Mouse (Mus musculus) kidney, embryonic 15.5 days (tissue): Measurements from ENCODE around the gene Kcna10. TPM values are rescaled to one million over a fixed set of nuclear protein-coding genes. Genes with fewer than 3 reads are reported as not detected.

ENCODE experiments used
- ATAC-seq: fragments of 200-750 bp; cut with Nextera tagmentation; replicated peaks from 2 replicates; pipeline ENCODE4 v1.8.0; 2017; ENCODE audit warnings: moderate TSS enrichment; ENCODE audit not compliant: low FRiP score
- H3K27ac ChIP-seq: fragments of 300-500 bp; sonication (generic); 2 replicates; pipeline ENCODE4 v1.5.1; 2015; ENCODE audit warnings: mild to moderate bottlenecking, inconsistent platforms
- H3K27me3 ChIP-seq: fragments of 300-500 bp; sonication (generic); 2 replicates; pipeline ENCODE4 v1.6.1; 2015; ENCODE audit warnings: inconsistent platforms
- H3K36me3 ChIP-seq: fragments of 300-500 bp; sonication (generic); 2 replicates; pipeline ENCODE4 v1.6.1; 2015; ENCODE audit warnings: inconsistent platforms
- H3K4me1 ChIP-seq: fragments of 300-500 bp; sonication (generic); 2 replicates; pipeline ENCODE4 v1.6.1; 2015; ENCODE audit warnings: inconsistent platforms
- H3K4me2 ChIP-seq: fragments of 300-500 bp; sonication (generic); 2 replicates; pipeline ENCODE4 v1.6.1; 2015; ENCODE audit warnings: moderate library complexity, mild to moderate bottlenecking, inconsistent platforms
- H3K4me3 ChIP-seq: fragments of 300-500 bp; sonication (generic); replicated peaks from 2 replicates; pipeline ENCODE4 v1.5.1; 2015; ENCODE audit warnings: mild to moderate bottlenecking, inconsistent platforms
- H3K9ac ChIP-seq: fragments of 300-500 bp; sonication (generic); 2 replicates; pipeline ENCODE4 v1.6.1; 2015; ENCODE audit warnings: mild to moderate bottlenecking, inconsistent platforms
- H3K9me3 ChIP-seq: fragments of 300-500 bp; sonication (generic); replicated peaks from 2 replicates; pipeline ENCODE4 v1.6.1; 2016; ENCODE audit warnings: inconsistent platforms
- WGBS: fragments of 180-500 bp; shearing (Covaris S2); methylation state at CpG from one replicate; pipeline ENCODE4 v1.1.7; 2015; ENCODE audit warnings: mixed read lengths; 5-methylcytosine and 5-hydroxymethylcytosine counted together
- polyA plus RNA-seq: library from polyadenylated mRNA; unstranded; fragments of >200 nt; fragmentation: Nextera tagmentation; extraction: Ambion mirVana; gene quantifications from 2 replicates; pipeline ENCODE4 v1.2.1, GENCODE M21; 2015

The Kcna10 gene
- polyA plus RNA-seq, 1 experiment from 2014 or later = not detected

DNA sequence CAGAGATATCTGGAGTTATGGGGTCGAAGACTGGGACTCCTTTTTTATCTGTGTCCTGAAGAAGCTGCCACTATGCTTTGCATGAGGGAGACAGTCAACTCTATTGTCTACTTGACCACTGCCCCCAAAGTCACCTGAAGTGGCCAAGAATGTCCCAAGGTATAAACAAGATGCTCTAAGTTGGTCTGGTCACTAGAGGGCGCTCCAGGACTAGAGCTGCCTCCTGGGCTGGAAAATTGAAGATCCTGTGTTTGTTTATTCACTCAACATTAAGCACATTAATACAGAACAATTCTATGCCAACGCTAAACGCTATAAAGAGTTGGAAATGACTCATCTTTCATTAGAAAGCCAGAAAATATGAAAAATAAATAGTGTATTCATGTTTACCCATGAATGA is 23.1 kb downstream of the Kcna10 start:
- Histone ChIP-seq H3K9me3 (no peaks in the 10 kb centered on the region), H3K27me3 (peaks cover 5% of the 10 kb centered on the region; the same call in 1 of the 2 replicates), H3K9ac (no peak overlapping the region), H3K4me2 (no peak overlapping the region), H3K27ac (no peak overlapping the region), H3K36me3 (no peaks in the 10 kb centered on the region), H3K4me1 (peaks cover 11% of the 10 kb centered on the region; the same call in 1 of the 2 replicates), H3K4me3 (no peak overlapping the region)
- 12% methylated on average over 4 of the region's 4 CpGs for WGBS
- no peak for ATAC-seq

GRCm38 (mm10) chr3:107206490-107207150 is 23.8 kb downstream of the Kcna10 start:
- Histone ChIP-seq H3K36me3 (no peaks in the 10 kb centered on the region), H3K9me3 (no peaks in the 10 kb centered on the region), H3K4me2 (no peak overlapping the region), H3K27me3 (peaks cover 5% of the 10 kb centered on the region; the same call in 1 of the 2 replicates), H3K4me1 (peaks cover 9% of the 10 kb centered on the region; the same call in 1 of the 2 replicates), H3K27ac (no peak overlapping the region), H3K9ac (no peak overlapping the region), H3K4me3 (no peak overlapping the region)
- 45% methylated on average over 4 of the region's 4 CpGs for WGBS
- no peak for ATAC-seq

GRCm38 (mm10) chr3:107207625-107208253 is 24.9 kb downstream of the Kcna10 start:
- Histone ChIP-seq H3K27ac (no peak overlapping the region), H3K4me3 (no peak overlapping the region), H3K4me1 (peaks cover 9% of the 10 kb centered on the region; the same call in 1 of the 2 replicates), H3K4me2 (no peak overlapping the region), H3K9ac (no peak overlapping the region), H3K27me3 (peaks cover 5% of the 10 kb centered on the region; the same call in 1 of the 2 replicates), H3K36me3 (no peaks in the 10 kb centered on the region), H3K9me3 (no peaks in the 10 kb centered on the region)
- WGBS = 65% methylated on average over 7 of the region's 7 CpGs
- ATAC-seq = 0 out of 2 replicates have a peak, but pooled peaks have one; percentile 34

DNA sequence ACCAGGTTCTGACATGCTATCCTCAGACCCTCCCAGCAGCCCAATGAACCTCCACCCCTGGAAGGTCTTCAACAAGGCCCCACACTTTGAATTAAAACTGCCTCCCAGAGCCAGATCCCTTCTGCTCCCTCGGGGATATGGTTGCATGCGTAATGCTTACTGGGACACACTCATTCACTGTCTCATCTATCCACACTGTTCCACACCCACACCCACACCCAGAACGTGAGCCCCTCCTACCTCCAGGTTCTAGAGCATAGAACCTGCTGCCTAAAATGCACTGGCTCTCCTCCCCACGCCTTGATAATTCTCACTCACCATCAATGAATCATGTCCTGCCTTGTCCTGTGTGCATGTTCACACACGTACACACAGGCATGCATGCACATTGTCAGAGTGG is 31.8 kb downstream of the Kcna10 start:
- 87% methylated on average over 5 of the region's 5 CpGs for WGBS
- ATAC-seq = no peak
- H3K9me3 ChIP-seq = no peaks in the 10 kb centered on the region
- no peaks in the 10 kb centered on the region for H3K4me1 ChIP-seq
- H3K27me3 ChIP-seq = no peaks in the 10 kb centered on the region
- no peak overlapping the region for H3K27ac ChIP-seq
- H3K9ac ChIP-seq = no peak overlapping the region
- H3K36me3 ChIP-seq = no peaks in the 10 kb centered on the region
- no peak overlapping the region for H3K4me2 ChIP-seq
- H3K4me3 ChIP-seq = no peak overlapping the region

DNA sequence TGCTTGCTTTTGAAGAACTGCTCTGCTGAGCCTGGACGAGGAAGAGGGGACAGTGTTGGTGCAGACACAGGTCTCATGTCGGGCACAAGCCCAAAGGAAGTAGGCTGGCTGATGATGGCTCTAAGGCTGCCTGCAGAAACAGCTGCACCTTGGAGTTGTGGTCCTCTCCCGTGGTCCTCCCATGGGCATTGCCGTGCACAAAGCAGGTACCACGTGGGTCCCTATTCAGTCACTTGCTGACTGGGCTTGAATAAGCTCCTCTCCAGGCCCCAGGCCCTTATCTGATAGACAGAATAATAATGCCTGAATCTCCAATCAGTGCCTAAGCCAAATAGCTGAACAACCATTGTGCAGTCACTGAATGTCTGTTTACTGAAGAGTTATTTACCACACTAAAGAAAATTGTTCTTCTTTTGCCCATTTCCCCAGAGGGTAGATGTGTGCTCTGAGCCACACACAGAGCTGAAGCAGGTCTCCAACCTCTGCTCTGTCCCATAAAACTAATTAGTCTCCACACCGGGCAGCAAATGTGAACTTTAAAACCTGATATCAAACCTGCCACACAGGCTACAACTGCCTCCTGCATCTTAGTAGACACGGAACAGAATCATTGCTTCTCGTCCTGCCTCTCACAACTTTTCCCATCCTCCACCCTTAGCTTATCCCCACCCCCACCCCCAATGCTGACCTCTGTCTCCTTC is 33.7 kb downstream of the Kcna10 start:
- no peak for ATAC-seq

DNA sequence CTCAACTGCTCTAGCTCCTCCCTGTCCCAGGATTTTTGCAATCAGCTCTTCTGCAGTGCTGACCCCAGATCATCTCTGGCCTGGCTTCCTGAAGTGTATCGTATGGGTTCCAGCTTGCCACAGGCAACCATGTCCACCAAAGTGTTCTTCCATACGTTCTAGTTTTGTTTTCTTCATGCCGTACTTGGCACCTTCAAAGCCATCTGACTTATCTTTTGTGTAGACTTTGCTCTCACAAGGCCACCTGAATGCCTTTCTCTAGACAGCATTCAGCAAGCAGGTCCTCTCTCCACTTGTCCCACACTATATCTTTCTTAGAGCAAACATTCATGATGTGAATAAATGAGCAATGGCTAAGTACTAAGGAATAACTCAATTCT is 34.2 kb downstream of the Kcna10 start:
- Histone ChIP-seq H3K4me1 (no peaks in the 10 kb centered on the region), H3K27me3 (no peaks in the 10 kb centered on the region), H3K4me2 (no peak overlapping the region), H3K36me3 (no peaks in the 10 kb centered on the region), H3K9me3 (no peaks in the 10 kb centered on the region), H3K27ac (no peak overlapping the region), H3K9ac (no peak overlapping the region), H3K4me3 (no peak overlapping the region)
- ATAC-seq = no peak
- 84% methylated on average over 3 of the region's 3 CpGs for WGBS

More for the DNA sequence above, 33.7 kb downstream of the Kcna10 start:
- Histone ChIP-seq H3K36me3 (no peaks in the 10 kb centered on the region), H3K9me3 (no peaks in the 10 kb centered on the region), H3K27me3 (no peaks in the 10 kb centered on the region), H3K4me2 (no peak overlapping the region), H3K27ac (no peak overlapping the region), H3K4me3 (no peak overlapping the region), H3K9ac (no peak overlapping the region), H3K4me1 (no peaks in the 10 kb centered on the region)
- WGBS = 60% methylated on average over 8 of the region's 8 CpGs

- no peaks in the 10 kb centered on the region for H3K27me3 ChIP-seq
- no peak overlapping the region for H3K4me2 ChIP-seq
- H3K4me3 ChIP-seq = no peak overlapping the region
- no peak overlapping the region for H3K9ac ChIP-seq
- no peaks in the 10 kb centered on the region for H3K36me3 ChIP-seq
- H3K9me3 ChIP-seq = no peaks in the 10 kb centered on the region
- 91% methylated on average over 7 of the region's 7 CpGs for WGBS
- no peak for ATAC-seq
- no peaks in the 10 kb centered on the region for H3K4me1 ChIP-seq
- H3K27ac ChIP-seq = no peak overlapping the region
These were observed 35.7 kb downstream of the Kcna10 start for GRCm38 (mm10) chr3:107218572-107218971.

DNA sequence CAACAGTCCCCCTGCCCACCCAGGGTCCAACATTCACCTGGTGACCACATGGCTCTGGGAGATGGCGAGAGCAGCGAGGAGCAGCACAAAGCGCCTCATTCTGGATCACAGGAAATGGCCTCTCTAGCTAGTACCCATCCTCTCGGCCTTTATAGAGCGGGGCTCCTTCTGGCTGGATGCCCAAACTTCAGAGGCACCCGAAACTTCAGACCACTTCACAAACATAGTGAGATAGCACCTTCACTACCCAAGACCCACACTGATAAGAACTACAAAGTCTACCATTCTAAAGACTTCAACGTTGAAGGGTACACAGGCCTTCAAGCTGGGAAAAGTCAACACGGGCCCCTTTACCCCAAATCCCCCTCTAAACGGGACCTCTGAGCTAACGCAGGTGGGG is 38.8 kb downstream of the Kcna10 start, which contains the start of gene Cym:
Gene Cym, minus strand, starts transcription at position 125 of the 400 bp plus-strand sequence.
- H3K9ac ChIP-seq = no peak within 1 kb of the TSS
- WGBS = 89% methylated on average over 10 of the region's 10 CpGs
- no peak for ATAC-seq
- H3K4me1 ChIP-seq = no peaks in the 10 kb centered on the region
- H3K9me3 ChIP-seq = no peaks in the 10 kb centered on the region
- H3K27ac ChIP-seq = no peak within 1 kb of the TSS
- no peak within 1 kb of the TSS for H3K4me2 ChIP-seq
- no peak within 1 kb of the TSS for H3K4me3 ChIP-seq
- no peaks in the 10 kb centered on the region for H3K27me3 ChIP-seq
- H3K36me3 ChIP-seq = no peaks in the 10 kb centered on the region

GRCm38 (mm10) chr3:107223230-107223629 is 40.4 kb downstream of the Kcna10 start:
- H3K9me3 ChIP-seq = no peaks in the 10 kb centered on the region

GRCm38 (mm10) chr3:107225820-107226219 is 43.0 kb downstream of the Kcna10 start:
- no peaks in the 10 kb centered on the region for H3K36me3 ChIP-seq
- no peak for ATAC-seq
- H3K9ac ChIP-seq = no peak overlapping the region
- no peak overlapping the region for H3K4me2 ChIP-seq
- WGBS = 82% methylated on average over 5 of the region's 5 CpGs
- no peaks in the 10 kb centered on the region for H3K27me3 ChIP-seq
- no peak overlapping the region for H3K4me3 ChIP-seq
- no peaks in the 10 kb centered on the region for H3K9me3 ChIP-seq
- 0 out of 2 replicates have a peak, but pooled peaks cover 6% of the 10 kb centered on the region for H3K4me1 ChIP-seq
- H3K27ac ChIP-seq = no peak overlapping the region

More at GRCm38 (mm10) chr3:107223230-107223629, 40.4 kb downstream of the Kcna10 start:
- no peak for ATAC-seq
- no peaks in the 10 kb centered on the region for H3K36me3 ChIP-seq
- 59% methylated on average over 1 of the region's 1 CpGs for WGBS
- no peak overlapping the region for H3K9ac ChIP-seq
- no peak overlapping the region for H3K27ac ChIP-seq
- H3K4me3 ChIP-seq = no peak overlapping the region
- no peaks in the 10 kb centered on the region for H3K27me3 ChIP-seq
- no peak overlapping the region for H3K4me2 ChIP-seq
- H3K4me1 ChIP-seq = no peaks in the 10 kb centered on the region

GRCm38 (mm10) chr3:107229221-107229620 is 46.4 kb downstream of the Kcna10 start:
- Histone ChIP-seq H3K4me1 (0 out of 2 replicates have a peak, but pooled peaks cover 9% of the 10 kb centered on the region), H3K27me3 (0 out of 2 replicates have a peak, but pooled peaks cover 9% of the 10 kb centered on the region), H3K9me3 (no peaks in the 10 kb centered on the region), H3K27ac (no peak overlapping the region), H3K4me3 (no peak overlapping the region), H3K4me2 (no peak overlapping the region), H3K36me3 (no peaks in the 10 kb centered on the region), H3K9ac (no peak overlapping the region)
- ATAC-seq = no peak
- WGBS = 81% methylated on average over 5 of the region's 5 CpGs

DNA sequence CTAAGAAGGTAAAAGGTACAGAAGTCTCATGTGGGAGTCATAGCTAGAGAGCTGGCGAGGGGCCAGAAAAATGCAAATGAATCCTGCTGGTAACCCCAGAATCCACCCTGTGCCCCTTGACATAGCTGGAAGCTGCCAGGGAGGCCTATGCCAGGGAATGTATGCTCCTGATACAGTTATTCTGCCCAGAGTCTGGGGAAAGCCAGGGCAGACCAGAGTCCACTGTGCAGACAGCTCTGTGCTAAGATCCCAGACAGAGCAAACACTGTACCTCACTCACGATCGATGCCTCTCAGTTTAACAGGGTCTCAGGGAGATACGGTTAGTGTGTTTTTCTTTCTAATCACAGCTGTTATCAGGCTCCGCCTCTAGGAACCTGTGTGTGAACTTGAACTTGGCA is 47.0 kb downstream of the Kcna10 start:
- Histone ChIP-seq H3K36me3 (no peaks in the 10 kb centered on the region), H3K4me2 (no peak overlapping the region), H3K9ac (no peak overlapping the region), H3K4me1 (0 out of 2 replicates have a peak, but pooled peaks cover 9% of the 10 kb centered on the region), H3K27me3 (0 out of 2 replicates have a peak, but pooled peaks cover 9% of the 10 kb centered on the region), H3K9me3 (no peaks in the 10 kb centered on the region), H3K27ac (no peak overlapping the region), H3K4me3 (no peak overlapping the region)
- ATAC-seq = 0 out of 2 replicates have a peak, but pooled peaks have one; percentile 36
- 50% methylated on average over 5 of the region's 5 CpGs for WGBS
